Mouse (Mus musculus) naive thymus-derived CD4-positive, alpha-beta T cell, adult 5 months (primary cell): ENCODE measurements around the gene Ccdc106. TPM values are rescaled to one million over a fixed set of nuclear protein-coding genes. Genes with fewer than 3 reads are reported as not detected.

Source experiments
- polyA plus RNA-seq: library from polyadenylated mRNA; unstranded; fragments of 100-300 nt; shearing (Covaris generic); gene quantifications from one replicate; pipeline ENCODE4 v1.2.1, GENCODE M21; 2017

The Ccdc106 gene
- polyA plus RNA-seq, result not detected

DNA sequence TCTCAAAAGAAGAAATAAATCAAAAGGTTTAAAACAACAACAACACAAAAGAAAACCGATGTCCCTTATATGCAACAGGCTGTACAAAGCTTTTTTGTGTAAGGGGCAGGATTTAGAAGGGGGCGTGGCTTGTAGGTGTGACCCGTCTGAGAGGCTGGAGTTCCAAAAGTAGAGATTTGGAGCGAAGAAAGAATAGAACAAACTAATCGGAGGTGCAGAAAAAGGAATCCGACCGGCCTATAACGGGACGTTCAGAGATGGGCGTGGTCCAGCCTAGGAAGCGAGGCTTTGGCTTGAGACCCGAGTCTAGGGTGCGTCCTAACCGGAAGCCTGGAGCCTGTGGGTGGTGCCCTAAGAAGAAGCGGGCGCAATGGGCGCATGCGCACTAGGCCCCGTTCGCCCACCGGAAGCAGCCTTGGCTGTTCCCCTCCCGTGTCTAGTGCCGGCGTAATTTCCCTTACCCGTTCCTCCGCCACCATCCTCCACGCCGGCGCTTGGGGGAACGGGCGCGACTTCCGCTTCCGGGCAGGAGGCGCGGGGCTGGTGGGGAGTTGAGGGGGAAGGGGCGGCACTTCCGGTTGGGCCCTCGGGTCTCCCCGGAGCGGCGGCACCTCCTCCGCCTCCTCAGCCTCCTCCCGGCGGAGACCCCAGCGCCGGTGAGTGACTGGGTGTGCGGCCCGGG lies at the start of gene Ccdc106, which contains the start of gene Zfp865:
TSS of gene Ccdc106 (plus strand) at position 554 of the 682 bp plus-strand sequence.
TSS of gene Zfp865 (plus strand) at position 377 of the 682 bp plus-strand sequence.

GRCm38 (mm10) chr7:4971068-4971467 lies 49.3 kb upstream of the Ccdc106 start, which contains the start of gene Sbk3:
Gene Sbk3 (minus strand): TSS chr7:4971168.

DNA sequence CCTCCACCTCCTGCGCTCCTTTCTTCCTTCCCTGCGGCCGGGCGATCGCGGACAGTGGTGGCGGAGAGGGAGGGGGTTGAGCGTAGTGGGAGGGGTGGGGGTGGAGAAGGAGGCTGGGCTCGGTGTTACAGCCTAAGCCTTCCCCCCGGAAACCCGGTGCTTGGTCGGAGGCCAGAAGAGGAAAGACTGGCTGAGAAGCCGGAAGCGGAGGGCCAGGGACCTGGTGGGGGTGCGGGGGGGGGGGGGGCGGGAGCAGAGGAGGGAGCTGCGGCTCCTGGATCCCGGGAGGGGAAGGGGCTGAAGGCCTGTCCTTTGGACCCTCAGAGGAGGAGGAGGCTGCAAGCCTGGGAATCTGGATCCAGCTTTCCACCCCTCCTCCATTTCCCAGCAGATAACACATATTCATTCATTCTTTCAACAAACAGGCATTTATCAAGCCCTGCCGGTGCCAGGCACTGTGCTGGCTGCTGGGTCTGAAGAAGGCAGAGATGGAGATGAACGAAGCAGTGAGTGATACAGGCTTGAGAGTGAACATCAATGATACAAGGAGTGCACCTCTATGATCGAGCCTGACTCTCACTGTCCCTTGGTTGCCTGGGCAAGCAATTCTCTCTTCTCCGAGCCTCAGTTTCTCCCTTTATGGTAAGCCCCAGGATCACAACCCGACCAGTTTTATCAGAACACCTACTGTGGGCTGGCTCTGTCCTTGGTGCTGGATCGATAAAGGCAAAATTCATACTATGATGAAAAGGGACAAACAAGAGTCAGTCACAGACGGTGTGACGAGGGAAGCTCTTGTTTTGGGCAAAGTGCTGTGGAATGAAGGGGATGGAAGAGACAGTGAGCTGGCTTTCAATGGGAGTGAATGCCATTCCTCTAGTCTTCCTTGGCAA lies 24.1 kb upstream of the Ccdc106 start, which contains the start of gene Zfp579:
TSS of gene Zfp579 (minus strand) at position 156 of the 893 bp plus-strand sequence.

GRCm38 (mm10) chr7:5014251-5015117 lies 5.9 kb upstream of the Ccdc106 start, which contains the start of the genes Zfp524 and Fiz1:
Gene Zfp524 (plus strand): TSS chr7:5014415.
Gene Fiz1 (minus strand): TSS chr7:5014697.

DNA sequence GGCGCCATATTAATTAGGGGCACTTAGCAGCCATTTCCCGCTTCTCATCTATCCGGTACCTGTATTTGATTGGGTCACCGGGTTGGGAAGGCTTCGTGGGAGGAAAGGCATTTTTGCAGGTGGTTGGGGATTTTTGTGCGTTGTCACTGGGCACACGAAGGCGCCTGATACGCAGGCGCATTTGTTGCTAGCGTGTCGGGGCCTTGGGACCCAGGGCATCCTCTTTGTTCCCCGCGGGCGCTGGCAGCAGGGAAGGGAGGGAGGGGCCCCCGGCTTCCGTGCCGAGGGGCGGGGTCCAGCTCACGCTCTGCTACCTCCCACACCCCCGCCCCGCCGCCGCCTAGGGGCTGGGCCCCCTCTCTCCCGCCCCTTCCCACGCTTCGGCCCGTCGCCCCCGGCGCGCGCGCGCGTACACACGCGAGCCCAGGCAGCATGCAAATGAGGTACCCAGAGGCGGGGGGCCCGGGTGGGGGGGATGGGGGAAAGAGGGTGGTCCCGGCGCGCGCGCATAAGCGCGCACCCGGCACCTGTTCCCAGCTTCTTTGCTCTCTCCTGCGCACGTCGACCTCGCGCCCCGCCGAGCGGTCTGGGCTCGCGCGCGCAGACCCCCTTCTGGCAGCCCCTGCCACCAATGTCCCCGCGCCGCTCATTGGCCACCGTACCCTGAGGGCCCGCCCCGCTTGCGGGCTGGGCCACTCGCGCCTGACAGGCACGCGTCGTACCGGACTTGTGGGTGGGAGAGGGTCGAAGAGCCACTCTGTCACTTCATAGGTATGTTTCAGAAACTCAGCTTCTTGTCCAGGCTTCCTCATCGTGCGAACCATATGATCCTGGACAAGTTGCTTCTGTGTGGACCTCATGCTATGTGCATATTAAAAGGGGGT lies 5.0 kb upstream of the Ccdc106 start, which contains the start of gene Gm44973:
TSS of gene Gm44973 (plus strand) at position 379 of the 884 bp plus-strand sequence.

DNA sequence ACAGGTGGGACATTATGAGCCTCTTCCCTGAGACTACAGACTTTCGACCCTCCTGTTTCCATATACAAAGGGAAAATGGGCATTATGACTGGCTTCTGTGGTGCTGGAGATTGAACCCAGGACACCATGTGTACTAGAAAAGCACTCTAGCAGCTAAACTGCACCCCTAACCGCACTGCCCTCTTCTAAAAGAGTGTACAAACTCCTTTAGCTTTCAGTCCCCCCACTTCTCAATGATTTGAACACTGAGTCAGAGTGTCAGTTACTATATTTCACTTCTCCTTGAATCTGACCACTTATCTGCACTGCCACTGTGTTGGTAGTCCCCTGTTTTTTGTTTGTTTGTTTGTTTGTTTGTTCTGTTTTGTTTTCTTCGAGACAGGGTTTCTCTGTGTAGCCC lies 13.5 kb downstream of the Ccdc106 start, which contains the start of gene 4632433K11Rik:
TSS of gene 4632433K11Rik (plus strand) at position 301 of the 400 bp plus-strand sequence.

GRCm38 (mm10) chr7:5038109-5038732 lies 17.9 kb downstream of the Ccdc106 start, which contains the start of gene Zfp784:
Gene Zfp784 (minus strand): TSS chr7:5038446.

DNA sequence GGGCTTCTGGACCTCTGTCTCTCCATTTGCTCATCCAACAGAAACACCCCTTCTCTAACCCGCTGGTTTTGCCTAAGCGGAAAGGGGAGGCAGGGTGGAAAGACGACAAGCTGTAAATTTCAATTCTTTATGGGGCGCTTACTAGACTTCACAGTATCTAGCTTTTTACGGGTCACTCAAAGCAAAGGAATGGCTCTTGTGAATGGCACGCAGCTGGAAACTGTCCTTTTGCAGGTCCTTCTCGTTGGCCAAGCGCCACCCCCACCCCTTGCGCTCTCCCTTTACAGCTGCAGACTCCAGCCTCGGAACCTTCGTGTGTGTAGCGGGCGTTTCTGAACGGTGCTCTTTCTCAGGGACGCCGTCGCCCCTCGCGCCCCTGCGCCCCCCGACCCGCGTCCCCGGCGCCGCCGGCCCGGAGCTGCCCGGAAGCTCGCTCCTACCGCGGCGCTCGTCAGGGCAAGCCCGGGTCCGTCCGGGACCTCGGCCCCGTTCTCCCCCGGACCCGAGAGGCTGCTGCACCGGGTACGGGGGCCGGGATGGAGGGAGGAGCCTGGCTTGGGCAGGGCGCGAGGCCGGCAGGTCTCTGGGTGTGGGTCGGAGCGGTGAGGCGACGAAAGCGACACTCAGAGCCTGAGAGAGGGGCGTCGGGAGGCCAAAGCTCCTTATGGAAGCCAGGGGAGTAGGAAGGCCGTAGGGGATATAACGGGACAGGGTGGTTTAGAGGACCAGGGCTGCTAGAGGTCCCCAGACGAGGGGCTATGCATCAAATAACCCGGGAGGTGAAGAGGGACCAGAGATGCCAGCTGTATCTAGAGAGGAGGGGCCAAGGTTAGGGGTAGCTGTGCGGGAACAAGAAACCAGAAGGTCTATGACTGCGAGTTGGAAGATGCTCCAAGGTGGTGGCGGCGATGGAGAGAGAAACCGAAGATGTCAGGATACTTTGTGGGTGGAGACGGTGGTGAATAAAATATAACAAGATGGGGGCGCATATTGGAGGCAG lies 31.1 kb downstream of the Ccdc106 start, which contains the start of gene Zfp580:
TSS of gene Zfp580 (plus strand) at position 346 of the 1,000 bp plus-strand sequence.

DNA sequence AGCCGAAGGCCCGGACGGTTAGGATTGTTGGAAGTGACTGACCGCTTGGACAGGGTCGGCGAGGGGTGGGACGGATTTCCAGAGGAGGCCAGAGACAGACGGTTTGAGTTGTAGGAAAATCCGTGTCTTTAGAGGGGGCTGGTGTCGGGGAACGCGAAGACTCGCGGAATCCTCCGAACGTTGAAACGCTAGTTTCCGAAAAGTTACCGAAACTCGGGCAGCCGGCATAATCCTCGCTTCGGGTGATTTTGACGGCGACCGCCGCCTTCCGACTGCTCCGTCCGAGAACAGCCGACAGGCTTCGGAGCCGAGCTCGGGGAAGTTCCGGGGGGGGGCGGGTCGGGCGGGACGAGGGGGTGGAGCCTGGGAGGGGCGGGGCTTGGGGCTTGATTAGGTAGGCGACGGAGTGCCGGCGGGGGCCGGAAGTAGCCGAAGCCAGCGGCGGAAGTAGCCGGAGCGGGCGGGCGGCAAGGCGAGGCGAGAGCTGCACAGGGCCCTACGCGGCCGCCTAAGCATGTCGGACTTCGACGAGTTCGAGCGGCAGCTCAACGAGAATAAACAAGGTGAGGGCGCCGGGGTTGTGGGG lies 41.5 kb downstream of the Ccdc106 start, which contains the start of gene U2af2:
TSS of gene U2af2 (plus strand) at position 370 of the 586 bp plus-strand sequence.

GRCm38 (mm10) chr7:5080010-5080751 lies 59.8 kb downstream of the Ccdc106 start, which contains the start of gene Epn1:
Gene Epn1 (plus strand): TSS chr7:5080235.

Other genes starting within 250 kb of the Ccdc106 start
- gene Fam71e2, start 249.3 kb upstream of the Ccdc106 start, polyA plus RNA-seq, result not detected
- not detected for gene Il11, start 237.7 kb upstream of the Ccdc106 start, polyA plus RNA-seq
- not detected for gene Tmem190, start 237.6 kb upstream of the Ccdc106 start, polyA plus RNA-seq
- 2.8 TPM for gene Tmem238, start 230.9 kb upstream of the Ccdc106 start, polyA plus RNA-seq
- gene Rpl28, start 227.7 kb upstream of the Ccdc106 start, polyA plus RNA-seq, result 358 TPM
- 236 TPM for gene Ube2s, start 208.0 kb upstream of the Ccdc106 start, polyA plus RNA-seq
- gene Shisa7, start 175.9 kb upstream of the Ccdc106 start, polyA plus RNA-seq, result 0.12 TPM
- gene Isoc2b, start 150.3 kb upstream of the Ccdc106 start, polyA plus RNA-seq, result 7.4 TPM
- gene Isoc2a, start 143.4 kb upstream of the Ccdc106 start, polyA plus RNA-seq, result 0.77 TPM
- not detected for gene Gm36210, start 114.0 kb upstream of the Ccdc106 start, polyA plus RNA-seq
- 2.5 TPM for gene Zfp628, start 105.3 kb upstream of the Ccdc106 start, polyA plus RNA-seq
- gene Nat14, start 98.5 kb upstream of the Ccdc106 start, polyA plus RNA-seq, result not detected
- not detected for gene Ssc5d, start 94.8 kb upstream of the Ccdc106 start, polyA plus RNA-seq
- gene Sbk2, start 56.1 kb upstream of the Ccdc106 start, polyA plus RNA-seq, result not detected
- gene Sbk3, start 49.4 kb upstream of the Ccdc106 start, polyA plus RNA-seq, result not detected
- gene Zfp579, start 24.4 kb upstream of the Ccdc106 start, polyA plus RNA-seq, result 18.4 TPM
- gene Zfp524, start 6.1 kb upstream of the Ccdc106 start, polyA plus RNA-seq, result 21.0 TPM
- gene Fiz1, start 5.9 kb upstream of the Ccdc106 start, polyA plus RNA-seq, result 54.8 TPM
- 5.0 TPM for gene Gm44973, start 5.1 kb upstream of the Ccdc106 start, polyA plus RNA-seq
- gene Zfp865, start 177 bp upstream of the Ccdc106 start, polyA plus RNA-seq, result 10.7 TPM
- gene 4632433K11Rik, start 13.6 kb downstream of the Ccdc106 start, polyA plus RNA-seq, result not detected
- gene Zfp784, start 17.9 kb downstream of the Ccdc106 start, polyA plus RNA-seq, result 2.1 TPM
- gene Zfp580, start 31.0 kb downstream of the Ccdc106 start, polyA plus RNA-seq, result 5.0 TPM
- 117 TPM for gene U2af2, start 41.6 kb downstream of the Ccdc106 start, polyA plus RNA-seq
- 23.9 TPM for gene Epn1, start 59.7 kb downstream of the Ccdc106 start, polyA plus RNA-seq
- gene Rfpl4, start 96.4 kb downstream of the Ccdc106 start, polyA plus RNA-seq, result not detected
- gene Rasl2-9, start 105.4 kb downstream of the Ccdc106 start, polyA plus RNA-seq, result not detected
- 0.30 TPM for gene Vmn1r55, start 129.1 kb downstream of the Ccdc106 start, polyA plus RNA-seq
- gene Vmn1r56, start 176.2 kb downstream of the Ccdc106 start, polyA plus RNA-seq, result not detected
- gene Vmn1r57, start 197.9 kb downstream of the Ccdc106 start, polyA plus RNA-seq, result not detected